In genomic region chr4:155703425-155703929, GRCm38 (mm10) we compare ENCODE assay signal across 1 mouse cellular context.
TF ChIP-seq lines count a peak whose summit lies in the region.

No protein-coding gene starts in this region.

TF ChIP-seq in CH12.LX, 34 proteins besides CTCF, POLR2A, EP300 and RAD21:
- TF ChIP-seq MAZ (IDR thresholded peaks at IDR 0.05; ENCODE audit: low read depth, low read length), result no peak
- no peak for TF ChIP-seq CHD2 (IDR thresholded peaks at IDR 0.05; ENCODE audit: low read length)
- no peak for TF ChIP-seq RCOR1 (conservative IDR thresholded peaks at IDR 0.05; ENCODE audit: low read depth, low read length)
- TF ChIP-seq MAX (IDR thresholded peaks at IDR 0.05; ENCODE audit: low read length), result no peak
- no peak for TF ChIP-seq ETS1 (conservative IDR thresholded peaks at IDR 0.05; ENCODE audit: low read depth, low read length)
- no peak for TF ChIP-seq USF2 (conservative IDR thresholded peaks at IDR 0.05; ENCODE audit: low read depth, low read length)
- no peak for TF ChIP-seq ZC3H11A (IDR thresholded peaks at IDR 0.05; ENCODE audit: low read depth, low read length)
- no peak for TF ChIP-seq USF1 (IDR thresholded peaks at IDR 0.05; ENCODE audit: low read depth, low read length)
- no peak for TF ChIP-seq PAX5 (IDR thresholded peaks at IDR 0.05; ENCODE audit: low read length)
- TF ChIP-seq ZKSCAN1 (IDR thresholded peaks at IDR 0.05; ENCODE audit: borderline replicate concordance, low read depth, low read length), result no peak
- TF ChIP-seq GABPA (IDR thresholded peaks at IDR 0.05; ENCODE audit: insufficient replicate concordance, low read depth, low read length), result no peak
- no peak for TF ChIP-seq MYC (IDR thresholded peaks at IDR 0.05; ENCODE audit: low read depth, low read length)
- no peak for TF ChIP-seq E2F4 (IDR thresholded peaks at IDR 0.05; ENCODE audit: insufficient replicate concordance, low read depth, low read length)
- TF ChIP-seq MEF2A (IDR thresholded peaks at IDR 0.05; ENCODE audit: borderline replicate concordance, low read depth, low read length), result no peak
- no peak for TF ChIP-seq SIN3A (IDR thresholded peaks at IDR 0.05; ENCODE audit: low read length)
- no peak for TF ChIP-seq MAFK (IDR thresholded peaks at IDR 0.05; ENCODE audit: insufficient replicate concordance, low read length)
- TF ChIP-seq IRF4 (IDR thresholded peaks at IDR 0.05; ENCODE audit: low read depth, low read length), result no peak
